Mouse (Mus musculus) kidney, adult 9 months (tissue): Measurements from ENCODE around the gene Pla1a.

Experiments used
- DNase-seq: peaks from one replicate; pipeline ENCODE4 v3.0.0; 2022

Pla1a gene

DNA sequence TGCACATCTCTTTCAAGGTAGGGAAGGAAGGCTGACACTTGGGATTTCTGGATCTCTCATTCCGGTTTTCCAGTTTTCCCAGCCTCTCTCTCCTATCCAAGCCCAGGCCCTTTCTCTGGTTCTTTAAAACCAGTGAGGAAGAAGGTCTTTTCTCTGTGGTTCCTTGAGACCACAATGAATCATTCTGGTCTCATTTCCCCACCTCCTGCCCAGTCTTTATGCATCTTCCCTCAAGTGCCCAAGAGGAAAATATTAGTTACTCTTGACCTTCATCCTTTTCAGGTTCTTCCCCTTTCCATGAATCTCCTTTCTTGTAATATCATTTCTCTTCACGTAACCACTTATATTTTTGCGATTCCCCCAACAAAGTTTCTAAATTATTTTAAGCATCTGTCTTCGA is 47.2 kb downstream of the Pla1a start:
- no peak for DNase-seq

GRCm38 (mm10) chr16:38385184-38385634 is 47.7 kb downstream of the Pla1a start:
- no peak for DNase-seq

DNA sequence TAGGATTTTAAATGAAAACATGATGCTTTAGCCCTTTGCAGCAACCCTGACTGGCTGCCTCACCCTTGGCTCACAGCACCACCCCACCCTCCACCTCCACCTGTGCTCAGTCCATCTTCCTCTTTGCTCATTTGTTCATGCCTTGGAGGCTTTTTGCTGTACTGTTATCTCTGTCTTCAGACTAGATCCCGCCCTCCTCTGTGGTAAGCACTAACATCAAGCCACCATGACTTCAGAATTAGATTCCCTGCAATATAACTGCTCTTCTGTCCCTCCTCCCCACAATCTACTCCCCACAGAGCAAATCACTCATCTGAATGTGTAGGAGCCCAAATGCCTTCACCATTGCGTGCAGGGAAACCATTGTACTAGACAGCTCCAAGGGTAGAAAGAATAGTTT is 49.3 kb downstream of the Pla1a start:
- no peak for DNase-seq

DNA sequence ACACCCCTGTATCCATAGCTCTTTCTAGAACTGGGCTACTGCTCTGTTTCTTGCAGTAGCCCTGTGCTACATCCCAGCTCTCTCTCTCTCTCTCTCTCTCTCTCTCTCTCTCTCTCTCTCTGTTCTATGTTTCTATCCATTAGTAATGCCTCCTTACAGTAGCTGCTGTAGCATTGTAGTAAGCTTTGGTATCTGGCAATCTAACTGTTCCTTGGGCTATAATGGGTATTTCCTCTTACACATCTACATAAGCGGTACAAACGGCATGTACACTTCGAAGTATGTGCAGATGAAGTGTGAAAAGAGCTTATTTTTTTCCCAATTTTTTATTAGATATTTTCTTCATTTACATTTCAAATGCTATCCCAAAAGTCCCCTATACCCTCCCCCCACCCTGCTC is 53.0 kb downstream of the Pla1a start:
- DNase-seq = no peak

- DNase-seq = no peak
These were observed 53.5 kb downstream of the Pla1a start for GRCm38 (mm10) chr16:38379493-38379892.

DNA sequence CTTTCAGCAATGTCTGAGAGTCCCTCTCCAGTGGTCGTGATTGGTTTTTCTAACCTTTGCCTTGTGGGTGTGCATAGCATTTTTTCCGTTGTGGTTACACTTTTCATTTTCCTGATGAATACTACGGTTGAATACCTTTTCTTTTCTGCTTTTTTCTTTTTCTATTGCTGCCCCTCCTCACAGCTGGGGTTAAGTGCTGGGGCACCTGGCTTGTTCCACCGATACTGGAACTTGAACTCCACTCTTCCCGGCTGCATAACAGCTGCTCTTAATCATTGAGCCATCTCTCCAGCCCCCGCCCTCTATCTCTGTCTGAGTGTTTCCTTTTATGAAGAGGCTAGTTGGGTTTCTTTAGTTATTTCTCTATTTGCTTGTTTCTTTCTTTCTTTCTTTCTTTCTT is 53.9 kb downstream of the Pla1a start:
- DNase-seq = no peak

GRCm38 (mm10) chr16:38378591-38378990 is 54.4 kb downstream of the Pla1a start:
- DNase-seq = no peak

- DNase-seq = no peak
These were observed 55.4 kb downstream of the Pla1a start for GRCm38 (mm10) chr16:38377546-38377945.

GRCm38 (mm10) chr16:38376841-38377249 is 56.1 kb downstream of the Pla1a start:
- DNase-seq = peak; percentile 26

GRCm38 (mm10) chr16:38376163-38376840 is 56.6 kb downstream of the Pla1a start:
- DNase-seq = peak; percentile 59

DNA sequence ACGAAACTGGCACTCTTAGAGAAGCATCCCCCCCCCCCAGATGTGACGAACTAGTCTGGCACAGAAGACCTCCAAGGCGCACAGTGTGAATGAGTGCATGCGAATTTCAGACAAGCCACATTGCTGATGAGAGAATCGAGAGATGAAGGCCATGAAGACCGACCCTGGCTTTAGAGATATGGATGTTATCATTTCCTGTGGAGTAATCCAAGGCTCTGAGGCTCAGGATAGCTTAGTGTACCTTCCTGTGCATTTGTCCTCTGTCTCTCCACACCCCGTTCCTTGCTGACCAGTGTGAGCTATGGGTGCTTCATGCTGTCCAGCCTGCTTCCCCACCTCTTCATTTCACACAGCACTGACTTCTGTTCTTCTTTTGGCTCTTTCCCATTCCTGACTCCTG is 57.8 kb downstream of the Pla1a start:
- no peak for DNase-seq

DNA sequence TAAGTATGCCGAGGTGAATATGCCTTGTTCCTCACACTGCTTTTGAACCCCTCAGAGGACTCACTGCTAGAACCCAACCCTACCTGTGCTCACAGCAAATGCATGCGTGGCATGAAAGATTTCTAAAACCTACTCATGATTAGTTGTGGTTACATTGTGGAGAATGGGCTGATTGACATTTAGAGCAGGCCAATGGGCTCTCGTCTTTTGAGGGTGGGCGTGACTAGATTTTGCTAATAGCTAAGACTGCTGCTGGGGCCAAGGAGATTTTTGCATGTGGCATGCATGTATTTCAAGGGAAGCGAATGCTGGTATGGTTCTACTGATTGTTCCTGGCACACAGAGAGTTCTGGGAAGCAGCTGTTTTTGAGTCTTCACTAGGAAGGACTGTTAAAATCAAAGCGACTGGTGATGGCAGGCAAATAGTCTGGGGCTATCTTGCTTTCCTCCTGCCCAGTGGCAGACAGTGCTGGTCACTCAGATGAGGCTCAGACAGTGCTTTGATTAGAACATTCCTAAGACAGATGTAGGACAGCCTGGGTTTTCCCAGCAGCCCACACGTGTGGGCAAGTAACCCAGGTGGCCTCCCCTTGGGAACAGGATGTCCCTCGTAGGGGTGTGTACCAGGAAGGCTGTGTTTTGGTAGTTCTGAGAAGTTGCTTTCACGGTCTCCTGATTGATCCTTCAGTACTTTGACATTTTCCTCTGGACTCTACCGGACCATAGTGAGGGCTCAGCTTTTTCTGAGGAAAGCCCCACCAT is 58.4 kb downstream of the Pla1a start:
- no peak for DNase-seq

DNA sequence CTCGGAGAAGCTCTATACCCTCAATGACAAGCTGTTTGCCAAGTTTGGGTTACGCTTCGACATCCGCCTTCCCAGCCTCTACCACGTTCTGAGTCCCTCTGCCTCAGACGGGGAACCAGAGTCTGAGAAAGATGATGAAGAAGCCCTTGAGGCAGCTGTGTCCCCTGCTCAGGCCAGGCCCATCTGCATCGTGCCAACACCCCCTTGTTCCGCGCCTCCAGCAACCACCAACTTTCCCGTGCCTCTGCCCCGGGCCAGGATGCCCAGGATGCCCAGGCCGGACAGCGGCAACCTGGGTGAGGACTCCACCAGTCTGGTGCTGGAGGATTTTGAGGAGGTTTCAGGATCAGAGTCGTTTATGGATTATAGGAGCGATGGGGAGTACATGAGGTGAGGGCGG is 59.0 kb downstream of the Pla1a start:
- no peak for DNase-seq

DNA sequence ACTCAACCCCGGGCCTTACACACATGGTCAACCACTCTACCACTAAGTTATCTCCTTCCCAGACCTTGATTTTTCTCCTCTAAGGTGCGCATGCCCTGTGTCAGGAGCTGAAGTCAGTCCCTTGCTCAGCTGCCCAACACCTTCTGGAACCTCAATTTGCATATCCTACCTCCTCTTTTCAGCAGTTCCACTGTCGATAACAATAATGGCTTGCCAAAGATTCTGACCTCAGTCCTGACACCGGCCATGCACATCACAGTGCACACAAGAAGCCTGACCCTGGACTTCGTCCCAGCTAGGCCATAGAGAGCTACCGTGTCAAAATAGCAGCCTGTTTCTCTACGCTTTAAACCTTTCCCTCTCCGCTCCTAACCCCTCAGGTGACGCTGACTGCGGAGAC is 59.5 kb downstream of the Pla1a start:
- no peak for DNase-seq

- no peak for DNase-seq
These were observed 60.1 kb downstream of the Pla1a start for GRCm38 (mm10) chr16:38372876-38373275.

- DNase-seq = no peak
These were observed 61.1 kb downstream of the Pla1a start for GRCm38 (mm10) chr16:38371705-38372296.

GRCm38 (mm10) chr16:38370633-38371374 is 62.1 kb downstream of the Pla1a start:
- DNase-seq = no peak

- DNase-seq = no peak
These were observed 62.9 kb downstream of the Pla1a start for GRCm38 (mm10) chr16:38369992-38370484.

- no peak for DNase-seq
These were observed 63.5 kb downstream of the Pla1a start for GRCm38 (mm10) chr16:38369431-38369830.

- no peak for DNase-seq
These were observed 63.9 kb downstream of the Pla1a start for GRCm38 (mm10) chr16:38369000-38369399.

- no peak for DNase-seq
These were observed 64.6 kb downstream of the Pla1a start for GRCm38 (mm10) chr16:38368336-38368735.

- no peak for DNase-seq
These were observed 66.7 kb downstream of the Pla1a start for GRCm38 (mm10) chr16:38366231-38366630.

GRCm38 (mm10) chr16:38365390-38365789 is 67.6 kb downstream of the Pla1a start:
- no peak for DNase-seq
